Mouse (Mus musculus): Measurements from ENCODE around the gene Nim1k.

Nim1k gene

DNA sequence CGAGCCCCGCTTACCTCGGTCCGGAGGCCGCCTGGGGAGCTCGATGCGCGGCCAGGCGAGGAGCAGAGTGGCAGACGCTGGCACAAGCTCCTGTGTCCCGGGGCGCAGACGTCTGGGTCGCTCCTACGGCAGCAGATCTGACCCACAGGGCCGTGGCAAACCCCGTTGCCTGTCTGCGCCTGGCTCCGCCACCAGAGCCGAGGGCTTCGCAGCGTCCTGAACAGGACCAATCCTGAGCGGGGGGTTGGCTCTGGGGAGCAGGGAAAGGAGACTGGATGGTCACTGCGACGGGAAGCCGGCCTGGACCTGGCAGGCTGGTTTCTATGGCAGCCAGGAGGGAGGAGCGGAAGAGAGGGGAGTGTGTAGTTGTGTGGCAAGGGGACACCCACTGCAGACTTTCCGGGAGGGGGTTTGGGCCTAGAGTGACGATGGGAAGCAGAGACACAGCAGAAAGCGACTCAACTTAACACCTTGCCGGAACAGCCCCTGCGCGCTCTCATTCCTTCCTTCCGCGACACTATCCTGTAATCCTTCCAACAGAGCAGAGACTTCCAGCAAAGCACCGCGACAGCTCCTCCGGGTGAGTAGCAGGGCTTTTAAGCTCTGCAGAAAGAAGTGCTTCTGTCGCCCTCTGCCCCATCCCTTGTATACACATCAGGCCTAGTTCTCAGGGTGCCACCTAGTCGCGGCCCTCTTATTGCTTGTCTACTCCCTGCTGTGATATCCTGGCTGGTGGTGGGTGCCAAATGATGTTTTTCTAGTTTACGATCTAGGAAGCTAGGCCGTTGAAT, at the start of gene Nim1k:
TSS of gene Nim1k (minus strand) at position 202 of the 791 bp plus-strand sequence.
- peak; percentile 42 for DNase-seq (ENCODE audit: extremely low spot score, low read depth, low spot score)

GRCm38 (mm10) chr13:119797656-119798055, 42.0 kb upstream of the Nim1k start:
- DNase-seq (ENCODE audit: extremely low spot score, low read depth, low spot score), result no peak

DNA sequence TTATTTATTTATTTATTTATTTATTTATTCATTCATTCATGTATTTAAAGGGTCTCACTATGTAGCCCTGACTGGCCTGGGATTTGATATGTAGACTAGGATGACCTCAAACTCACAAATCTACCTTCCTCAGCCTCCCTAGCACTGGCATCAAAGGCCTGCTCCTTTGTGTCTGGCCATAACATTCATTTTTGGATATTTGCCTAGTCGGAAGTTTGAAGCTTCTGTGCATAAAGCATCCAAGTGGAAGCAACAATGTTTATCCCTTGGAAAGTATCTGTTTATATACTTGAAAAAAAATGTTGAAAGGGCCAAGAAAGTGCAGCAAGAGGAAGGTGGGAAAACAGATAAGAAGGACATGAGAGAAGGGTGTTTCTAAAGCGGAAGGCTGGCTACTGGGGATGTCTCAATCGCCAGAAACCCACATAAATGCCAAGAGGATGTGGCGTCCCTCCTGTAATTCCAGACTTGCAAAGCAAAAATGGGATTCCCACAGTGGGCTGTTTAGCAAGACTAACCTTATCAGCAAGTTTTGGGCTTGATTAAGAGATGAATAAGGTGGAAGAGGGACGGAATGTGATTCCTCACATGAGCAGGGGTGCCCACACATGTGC, 37.2 kb upstream of the Nim1k start:
- no peak for DNase-seq (ENCODE audit: extremely low spot score, low read depth, low spot score)

- DNase-seq (ENCODE audit: extremely low spot score, low read depth, low spot score), result no peak
Observed at GRCm38 (mm10) chr13:119791580-119792135, 36.0 kb upstream of the Nim1k start.

GRCm38 (mm10) chr13:119790761-119791579, 35.3 kb upstream of the Nim1k start, which contains the start of gene Zfp131:
TSS of gene Zfp131 (minus strand) at chr13:119790889.
- peak; percentile 56 for DNase-seq (ENCODE audit: extremely low spot score, low read depth, low spot score)

- DNase-seq (ENCODE audit: extremely low spot score, low read depth, low spot score), result no peak
Observed at GRCm38 (mm10) chr13:119789851-119790717, 34.4 kb upstream of the Nim1k start.

DNA sequence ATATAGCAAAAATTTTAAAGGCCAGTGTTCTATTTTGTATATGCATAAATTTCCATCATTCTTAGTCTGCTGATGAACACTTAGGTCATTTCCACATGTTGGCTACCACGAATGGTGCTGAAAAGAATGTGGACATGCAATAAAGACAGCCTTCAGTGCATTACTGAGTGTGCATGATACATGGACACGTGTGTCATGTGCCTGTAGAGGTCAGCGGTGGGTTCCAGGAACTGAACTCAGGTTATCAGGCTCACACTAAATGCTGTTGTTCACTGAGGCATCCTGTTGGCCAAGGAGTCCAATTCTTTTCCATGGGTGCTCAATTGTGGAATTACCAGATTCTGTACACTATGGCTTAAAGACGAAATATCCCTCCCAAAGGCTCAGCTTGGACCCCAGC, 27.9 kb upstream of the Nim1k start:
- no peak for DNase-seq (ENCODE audit: extremely low spot score, low read depth, low spot score)

GRCm38 (mm10) chr13:119768541-119768940, 12.9 kb upstream of the Nim1k start:
- no peak for DNase-seq (ENCODE audit: extremely low spot score, low read depth, low spot score)

DNA sequence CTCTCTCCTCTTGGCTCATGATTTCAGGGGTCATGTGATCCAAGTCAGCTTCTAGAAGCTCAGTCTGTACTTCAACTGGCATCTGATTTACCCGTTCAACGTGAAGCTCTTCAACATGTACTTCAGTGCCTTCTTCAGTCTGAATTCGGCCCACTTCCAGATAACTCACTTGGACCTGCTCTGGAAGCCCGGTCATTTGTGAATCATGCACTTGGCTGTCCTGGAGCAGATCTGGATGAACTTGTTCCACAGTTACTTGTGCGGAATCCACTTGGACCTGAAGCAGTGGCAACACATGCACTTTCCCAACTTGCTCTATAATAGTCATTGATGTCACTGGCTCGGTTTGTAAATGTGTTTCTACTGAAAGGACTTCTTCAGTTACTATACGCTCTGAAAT, 10.8 kb upstream of the Nim1k start:
- no peak for DNase-seq (ENCODE audit: extremely low spot score, low read depth, low spot score)

DNA sequence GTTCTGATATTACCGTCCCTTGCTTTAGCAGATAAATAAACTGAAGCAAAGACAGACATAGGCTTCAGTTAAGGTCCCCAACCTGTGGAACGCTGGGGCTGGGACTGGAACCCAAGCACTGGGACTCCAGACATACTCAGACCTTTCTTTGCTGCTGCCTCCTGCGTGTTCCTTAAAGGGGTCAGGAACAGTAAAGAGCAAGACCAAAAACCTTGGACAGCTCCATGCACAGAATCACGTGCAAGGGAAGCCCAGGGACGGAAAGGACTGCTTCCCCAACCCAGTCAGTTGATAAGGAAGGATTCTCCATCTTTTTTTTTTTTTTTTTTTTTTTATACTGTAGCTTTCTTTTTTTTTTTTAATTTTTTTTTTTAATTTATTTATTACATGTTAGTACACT, 1.1 kb upstream of the Nim1k start:
- DNase-seq (ENCODE audit: extremely low spot score, low read depth, low spot score), result no peak

- no peak for DNase-seq (ENCODE audit: extremely low spot score, low read depth, low spot score)
Observed at GRCm38 (mm10) chr13:119755141-119755547, 538 bp downstream of the Nim1k start.

DNA sequence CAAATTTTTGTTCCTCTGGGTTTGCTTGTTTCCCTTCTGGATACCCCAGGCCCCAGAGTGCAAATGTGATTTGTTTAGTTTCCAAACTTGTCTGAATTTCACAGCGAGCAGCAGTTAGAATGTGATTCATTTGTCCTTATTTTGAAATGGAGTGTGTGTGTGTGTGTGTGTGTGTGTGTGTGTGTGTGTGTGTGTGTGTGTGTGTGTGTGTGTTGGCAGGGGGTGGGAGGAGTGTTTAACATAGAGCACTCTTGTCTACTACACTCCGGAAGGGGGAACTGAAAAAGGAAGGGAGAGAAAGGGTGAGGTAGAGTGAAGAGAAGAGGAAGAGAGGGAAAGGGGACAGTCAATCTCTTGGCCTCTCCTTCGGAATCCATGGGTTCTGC, 1.1 kb downstream of the Nim1k start:
- DNase-seq (ENCODE audit: extremely low spot score, low read depth, low spot score), result no peak

DNA sequence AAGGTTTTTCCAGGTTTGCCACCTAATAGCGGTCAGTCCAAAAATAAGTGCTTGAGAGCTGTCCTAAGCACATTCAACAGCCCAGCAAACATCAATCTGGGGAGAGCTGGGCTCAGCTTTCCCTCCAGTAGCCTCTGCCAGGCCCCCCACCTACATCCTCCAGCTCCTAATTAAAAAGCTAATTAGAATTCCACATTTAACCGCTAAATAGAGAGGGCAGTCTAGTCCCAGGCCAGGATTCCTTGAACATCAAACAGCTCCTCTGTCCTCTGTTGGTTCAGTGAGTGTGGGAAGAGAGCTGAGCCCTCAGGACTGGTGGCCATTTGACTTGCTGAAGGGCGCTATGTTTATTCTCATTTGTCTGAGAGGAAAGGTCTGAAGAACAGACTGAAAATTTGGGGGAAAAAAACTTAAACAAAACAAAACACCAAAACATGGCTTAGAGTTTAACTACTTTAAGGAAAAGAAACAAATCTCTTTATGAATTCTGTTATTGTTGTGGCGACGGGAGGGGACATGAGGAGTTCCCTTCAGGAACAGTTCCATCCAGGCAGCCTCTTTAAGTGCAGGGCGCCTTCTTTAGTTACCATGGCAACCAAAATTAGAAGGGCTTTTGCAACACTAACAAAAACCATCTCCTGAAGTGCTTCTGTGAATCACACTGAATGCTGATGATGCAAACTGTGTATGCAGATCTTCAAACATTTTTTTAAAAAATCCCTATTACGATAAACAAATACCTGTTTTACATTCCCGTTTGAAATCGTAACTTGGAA, 1.6 kb downstream of the Nim1k start:
- no peak for DNase-seq (ENCODE audit: extremely low spot score, low read depth, low spot score)

- no peak for DNase-seq (ENCODE audit: extremely low spot score, low read depth, low spot score)
Observed at GRCm38 (mm10) chr13:119746930-119747329, 8.8 kb downstream of the Nim1k start.

- no peak for DNase-seq (ENCODE audit: extremely low spot score, low read depth, low spot score)
Observed at GRCm38 (mm10) chr13:119743470-119743869, 12.2 kb downstream of the Nim1k start.

DNA sequence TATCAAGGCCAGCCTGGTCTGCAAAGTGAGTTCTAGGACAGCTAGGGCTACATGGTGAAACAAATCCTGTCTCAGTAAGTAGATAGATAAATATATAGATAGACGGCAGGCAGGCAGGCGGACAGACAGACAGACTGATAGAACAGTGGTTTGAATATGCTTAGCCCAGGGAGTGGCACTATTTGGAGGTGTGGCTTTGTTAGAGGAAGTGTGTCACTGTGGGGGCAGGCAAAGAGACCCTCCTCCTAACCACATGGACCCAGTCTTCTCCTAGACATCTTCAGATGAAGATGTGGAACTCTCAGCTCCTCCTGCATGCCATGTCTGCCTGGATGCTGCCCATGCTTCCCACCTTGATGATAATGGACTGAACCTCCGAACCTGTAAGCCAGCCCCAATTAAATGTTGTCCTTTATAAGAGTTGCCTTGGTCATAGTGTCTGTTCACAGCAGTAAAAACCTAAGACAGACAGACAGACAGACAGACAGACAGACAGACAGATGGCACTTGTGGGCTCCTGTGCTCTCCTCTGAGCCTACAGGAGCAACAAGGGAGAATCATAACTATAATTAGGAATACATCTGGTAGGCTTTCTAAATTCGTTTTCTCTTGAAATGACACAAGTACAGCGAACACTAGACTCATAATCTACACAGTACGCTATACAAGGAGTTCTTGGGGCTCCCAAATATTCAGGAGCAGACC, 12.8 kb downstream of the Nim1k start:
- DNase-seq (ENCODE audit: extremely low spot score, low read depth, low spot score), result no peak

- DNase-seq (ENCODE audit: extremely low spot score, low read depth, low spot score), result no peak
Observed at GRCm38 (mm10) chr13:119741390-119742237, 14.1 kb downstream of the Nim1k start.

DNA sequence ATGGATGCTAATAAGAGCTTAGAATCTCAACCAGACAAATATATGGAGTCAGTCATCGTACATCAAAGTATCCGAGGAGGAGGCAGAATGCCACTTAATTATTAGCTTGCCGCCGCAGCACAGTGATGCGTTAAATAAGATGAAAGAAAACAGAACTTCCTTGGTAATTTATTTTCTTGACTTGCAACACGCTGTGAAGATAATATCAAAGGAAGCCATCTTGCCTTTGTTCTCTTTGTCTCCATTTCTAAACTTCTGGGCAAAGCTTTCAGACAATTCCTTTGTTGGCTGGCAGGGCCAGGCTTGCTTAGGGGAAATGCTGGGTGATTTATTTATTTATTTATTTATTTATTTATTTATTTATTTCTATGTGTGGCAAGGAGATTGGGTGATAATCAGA, 24.2 kb downstream of the Nim1k start:
- DNase-seq (ENCODE audit: extremely low spot score, low read depth, low spot score), result no peak

Data from hindlimb bud, embryonic 11.5 days (tissue).